Mouse (Mus musculus) spleen, adult 2 months (tissue): ENCODE measurements around the gene Myo3a. TPM values are rescaled to one million over a fixed set of nuclear protein-coding genes. Genes with fewer than 3 reads are reported as not detected.

ENCODE experiments used
- DNase-seq, 2 experiments: peaks; one replicate each; pipeline versions ENCODE4 v3.0.0 to v3.0.0-alpha.2; 2012 to 2021; ENCODE audit warnings: low spot score in 2 of 2, low read depth in 1 of 2
- H3K27ac ChIP-seq: fragments of 200-500 bp; 2 replicates; pipeline ENCODE4 v1.5.1; 2012; ENCODE audit warnings: low read length, inconsistent platforms; ENCODE audit not compliant: insufficient read depth
- H3K27me3 ChIP-seq: fragments of 200-500 bp; 2 replicates; pipeline ENCODE4 v1.6.1; 2012; ENCODE audit warnings: mild to moderate bottlenecking, moderate library complexity, low read length, inconsistent platforms; ENCODE audit not compliant: control insufficient read depth, insufficient read depth
- H3K36me3 ChIP-seq: fragments of 200-500 bp; 2 replicates; pipeline ENCODE4 v1.6.1; 2012; ENCODE audit warnings: mild to moderate bottlenecking, low read length, inconsistent platforms; ENCODE audit not compliant: control insufficient read depth, insufficient read depth
- H3K4me1 ChIP-seq: fragments of 200-500 bp; 2 replicates; pipeline ENCODE4 v1.6.1; 2011; ENCODE audit warnings: inconsistent platforms; ENCODE audit not compliant: control insufficient read depth, insufficient read depth, insufficient read length
- H3K4me3 ChIP-seq: fragments of 200-500 bp; 2 replicates; pipeline ENCODE4 v1.5.1; 2011; ENCODE audit warnings: mild to moderate bottlenecking, inconsistent platforms; ENCODE audit not compliant: insufficient read depth, insufficient read length; ENCODE audit errors: extremely low read depth
- CTCF ChIP-seq: fragments of 200-500 bp; IDR thresholded peaks from 2 replicates; pipeline ENCODE4 v1.5.1; 2011; ENCODE audit warnings: mild to moderate bottlenecking, inconsistent platforms; ENCODE audit not compliant: insufficient read depth, insufficient read length, insufficient replicate concordance; ENCODE audit errors: extremely low read depth
- POLR2A ChIP-seq: fragments of 200-500 bp; IDR thresholded peaks from 2 replicates; pipeline ENCODE4 v1.6.1; 2011; ENCODE audit warnings: low read depth, low read length, inconsistent platforms
- WGBS: fragments of 180-500 bp; shearing (Covaris S2); methylation state at CpG from one replicate; pipeline ENCODE4 v1.1.7; 2018; 5-methylcytosine and 5-hydroxymethylcytosine counted together
- polyA plus RNA-seq: library from polyadenylated mRNA; depleted of rRNA; stranded (reverse); fragments of >200 nt; gene quantifications from 2 replicates; pipeline ENCODE4 v1.2.3, GENCODE M21; 2012

Gene Myo3a
- polyA plus RNA-seq, 1 experiment = not detected

DNA sequence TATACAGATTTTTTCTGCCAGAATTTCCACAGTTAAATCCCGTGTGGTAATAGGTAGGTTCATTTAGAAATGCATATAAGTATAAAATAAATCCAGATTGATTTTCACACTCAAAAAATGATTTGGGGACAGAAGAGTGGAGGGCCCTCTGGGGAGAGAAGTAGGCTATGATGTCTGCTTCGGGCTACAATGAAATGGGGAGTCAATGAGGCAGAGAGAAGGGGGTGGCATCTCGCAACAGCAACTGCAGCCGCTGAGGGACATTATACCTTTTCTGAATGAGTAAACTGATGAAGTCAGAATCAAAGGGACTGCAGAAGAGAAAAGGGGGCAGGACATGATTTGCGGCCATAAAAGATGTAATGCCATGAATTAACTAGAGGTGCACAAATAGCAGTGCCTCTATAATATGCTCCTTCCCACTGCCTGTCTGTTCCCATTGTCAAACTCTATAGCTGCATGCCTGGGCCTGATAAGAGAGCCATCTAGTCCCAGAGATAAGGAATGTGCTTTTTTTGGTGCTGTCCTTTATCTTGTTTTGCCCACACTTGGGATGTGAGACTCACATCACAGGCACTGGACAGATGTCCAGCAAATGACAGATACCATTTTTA, 400.6 kb downstream of the Myo3a start:
- Histone ChIP-seq H3K27ac (no peak overlapping the region), H3K27me3 (peaks cover 15% of the 10 kb centered on the region), H3K36me3 (no peaks in the 10 kb centered on the region), H3K4me1 (no peaks in the 10 kb centered on the region), H3K4me3 (no peak overlapping the region)
- TF ChIP-seq POLR2A (no peak), CTCF (no peak)
- 33% methylated on average over 5 of the region's 5 CpGs for WGBS
- DNase-seq = no peak

DNA sequence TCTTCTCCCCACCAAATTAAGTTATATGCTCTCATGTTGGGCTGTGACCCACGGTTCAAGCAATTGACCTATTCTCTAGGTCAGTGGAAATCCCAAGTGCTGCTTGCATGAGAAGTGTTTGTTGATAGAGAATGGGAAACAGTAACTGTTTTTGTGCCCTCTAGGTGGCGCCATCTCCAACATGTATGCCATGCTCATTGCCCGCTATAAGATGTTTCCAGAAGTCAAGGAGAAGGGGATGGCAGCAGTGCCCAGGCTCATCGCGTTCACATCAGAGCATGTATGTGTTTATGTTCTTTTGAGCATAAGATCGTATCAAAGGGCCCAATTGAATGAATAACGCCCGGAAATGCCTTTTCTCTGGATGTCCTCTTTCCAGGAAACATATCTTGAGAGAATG, 407.5 kb downstream of the Myo3a start:
- Histone ChIP-seq H3K4me1 (no peaks in the 10 kb centered on the region), H3K27ac (no peak overlapping the region), H3K27me3 (no peaks in the 10 kb centered on the region), H3K36me3 (no peaks in the 10 kb centered on the region), H3K4me3 (no peak overlapping the region)
- no peak for TF ChIP-seq POLR2A
- TF ChIP-seq CTCF = peak; percentile 32; the same call in 1 of the 2 replicates
- DNase-seq = peak in 1 of 2 experiments; percentile 12
- WGBS = 55% methylated on average over 8 of the region's 8 CpGs

DNA sequence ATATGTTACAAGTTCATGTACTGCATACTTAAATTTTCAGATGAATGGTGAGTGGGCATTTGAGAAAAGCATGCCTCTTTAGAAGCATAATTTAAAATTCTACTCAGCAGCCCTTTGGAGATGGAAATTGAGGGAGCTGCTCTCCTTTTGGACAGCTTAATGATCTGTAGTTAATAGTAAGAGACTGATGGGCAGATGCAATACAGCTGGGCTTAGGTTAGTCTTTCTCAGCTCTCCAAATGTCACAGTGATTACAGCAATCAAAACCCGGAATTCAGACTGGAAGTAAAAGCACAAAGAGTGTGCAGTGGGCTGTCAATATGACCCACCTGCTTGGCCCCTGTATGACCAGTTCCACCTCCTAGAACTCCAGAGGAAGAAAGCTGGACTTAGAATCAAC, 418.8 kb downstream of the Myo3a start:
- no peak for DNase-seq
- Histone ChIP-seq H3K27me3 (no peaks in the 10 kb centered on the region), H3K36me3 (no peaks in the 10 kb centered on the region), H3K27ac (no peak overlapping the region), H3K4me3 (no peak overlapping the region), H3K4me1 (no peaks in the 10 kb centered on the region)
- TF ChIP-seq CTCF = no peak
- 73% methylated on average over 1 of the region's 1 CpGs for WGBS

DNA sequence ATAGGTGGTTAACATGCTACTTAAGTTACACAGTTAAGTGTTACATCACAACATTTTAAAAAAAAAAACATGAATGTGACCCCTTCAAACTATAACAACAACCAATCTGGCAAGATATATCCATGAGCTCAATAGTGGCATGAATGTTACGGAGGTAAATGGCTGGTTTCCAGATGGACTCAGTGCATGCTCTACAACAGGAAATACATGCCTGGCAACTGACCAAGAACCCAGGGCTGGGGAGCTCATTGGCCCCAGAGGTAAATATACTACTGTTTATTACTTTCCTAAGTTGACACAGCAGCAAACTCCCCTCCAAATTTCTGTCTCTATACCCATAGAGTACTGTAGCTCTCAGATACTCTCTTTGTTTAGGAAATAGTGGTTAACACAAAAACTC, 421.1 kb downstream of the Myo3a start:
- Histone ChIP-seq H3K4me3 (no peak overlapping the region), H3K27ac (no peak overlapping the region), H3K27me3 (no peaks in the 10 kb centered on the region), H3K36me3 (no peaks in the 10 kb centered on the region), H3K4me1 (no peaks in the 10 kb centered on the region)
- TF ChIP-seq CTCF = no peak
- TF ChIP-seq POLR2A = no peak
- 72% methylated on average over 1 of the region's 1 CpGs for WGBS
- no peak for DNase-seq

- TF ChIP-seq POLR2A (no peak), CTCF (no peak)
- 75% methylated on average over 4 of the region's 4 CpGs for WGBS
Measured at GRCm38 (mm10) chr2:22651826-22652225, 424.5 kb downstream of the Myo3a start.

GRCm38 (mm10) chr2:22663731-22664130, 436.4 kb downstream of the Myo3a start:
- H3K4me3 ChIP-seq = no peak overlapping the region
- no peaks in the 10 kb centered on the region for H3K4me1 ChIP-seq
- no peaks in the 10 kb centered on the region for H3K36me3 ChIP-seq
- no peak overlapping the region for H3K27ac ChIP-seq
- no peaks in the 10 kb centered on the region for H3K27me3 ChIP-seq
- 85% methylated on average over 1 of the region's 1 CpGs for WGBS
- TF ChIP-seq CTCF (no peak), POLR2A (no peak)
- no peak for DNase-seq

More at GRCm38 (mm10) chr2:22651826-22652225, 424.5 kb downstream of the Myo3a start:
- Histone ChIP-seq H3K27me3 (no peaks in the 10 kb centered on the region), H3K4me3 (no peak overlapping the region), H3K27ac (no peak overlapping the region), H3K36me3 (no peaks in the 10 kb centered on the region), H3K4me1 (no peaks in the 10 kb centered on the region)
- no peak for DNase-seq
